Mouse (Mus musculus) C2C12 (cell line): ENCODE measurements around the gene Cops4.

ENCODE experiments used
- CTCF ChIP-seq: IDR thresholded peaks from one replicate; pipeline ENCODE4 v1.5.1; 2011; ENCODE audit not compliant: control insufficient read depth, insufficient read depth, insufficient read length
- FOSL1 ChIP-seq: IDR thresholded peaks from one replicate; pipeline ENCODE4 v1.8.0; 2011; ENCODE audit warnings: mild to moderate bottlenecking, low read length; ENCODE audit not compliant: poor library complexity, insufficient read depth, severe bottlenecking
- MYOG ChIP-seq: IDR thresholded peaks from one replicate; pipeline ENCODE4 v1.6.1; 2011; ENCODE audit not compliant: control insufficient read depth, insufficient read length; ENCODE audit errors: extremely low read depth
- USF1 ChIP-seq: IDR thresholded peaks from one replicate; pipeline ENCODE4 v1.6.1; 2011; ENCODE audit warnings: low read depth, mild to moderate bottlenecking, control low read depth, moderate library complexity

DNA sequence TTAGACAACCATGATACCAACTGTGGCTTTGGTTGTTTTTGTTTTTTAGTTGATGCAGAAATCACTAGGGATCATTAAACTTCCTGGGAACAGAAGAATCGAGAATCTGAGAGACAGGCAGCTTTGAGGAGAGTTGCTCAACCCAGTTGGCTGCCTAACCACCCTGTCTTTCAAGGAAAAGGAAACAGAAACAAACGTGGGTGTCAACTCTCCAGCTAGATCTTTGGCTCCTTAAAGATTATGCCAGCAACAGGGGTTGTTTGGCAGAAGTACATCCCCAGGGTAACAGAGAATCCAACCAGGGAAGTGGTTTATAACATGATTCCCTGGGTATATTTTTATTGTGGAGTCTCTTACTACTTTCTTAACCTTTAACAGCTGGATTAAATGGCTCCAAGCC, 69.5 kb downstream of the Cops4 start:
- TF ChIP-seq MYOG (no peak), CTCF (no peak), USF1 (no peak), FOSL1 (no peak)
